Mouse (Mus musculus) olfactory bulb, adult 2 months (tissue): Measurements from ENCODE around the gene Vmn1r206.
"Not testable (repeated sequence)": the region's sequence is repeated elsewhere in the genome, so short reads cannot be mapped to it uniquely, and the experiment has no call there.

Source experiments
- CTCF ChIP-seq: fragments of 200-500 bp; IDR thresholded peaks from 2 replicates; pipeline ENCODE4 v1.5.1; 2012; ENCODE audit warnings: low read depth, mild to moderate bottlenecking, low read length, moderate library complexity; ENCODE audit not compliant: insufficient read depth
- POLR2A ChIP-seq: fragments of 200-500 bp; IDR thresholded peaks from 2 replicates; pipeline ENCODE4 v1.6.1; 2012; ENCODE audit warnings: mild to moderate bottlenecking, low read depth, low read length, moderate library complexity; ENCODE audit not compliant: insufficient read depth

- not testable (repeated sequence) for TF ChIP-seq POLR2A, CTCF
Measured at GRCm38 (mm10) chr13:22574911-22575310, 49.1 kb downstream of the Vmn1r206 start.
